Mouse (Mus musculus): ENCODE data around the gene Plac1. TPM values are rescaled to one million over a fixed set of nuclear protein-coding genes. Genes with fewer than 3 reads are reported as not detected.

The Plac1 gene
- polyA plus RNA-seq, 1 experiment from 2014 or later: 1.8 TPM

DNA sequence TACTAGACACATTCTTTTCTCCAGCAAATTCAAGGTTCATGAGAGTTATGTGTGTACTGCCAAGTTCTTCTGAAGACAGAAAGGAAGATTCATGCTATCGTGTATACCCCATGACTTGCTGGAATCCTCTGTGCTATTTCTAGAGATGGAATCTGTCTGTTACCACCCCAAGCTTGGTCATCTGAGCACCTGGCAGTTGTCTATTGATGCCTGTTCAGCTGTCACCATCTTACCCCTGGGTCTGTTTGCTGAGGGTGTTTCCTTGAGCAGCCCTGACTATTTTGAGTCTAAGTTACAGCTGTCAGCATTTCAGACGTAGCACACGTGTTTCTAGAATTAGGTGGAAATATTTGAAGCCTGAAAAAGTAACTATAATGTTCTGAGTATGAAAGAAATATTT, 60.1 kb downstream of the Plac1 start:
- H3K27me3 ChIP-seq (replicated peaks): no peaks in the 10 kb centered on the region
- H3K4me3 ChIP-seq: no peak overlapping the region
- H3K4me1 ChIP-seq: no peaks in the 10 kb centered on the region
- H3K9ac ChIP-seq: no peak overlapping the region
- no peaks in the 10 kb centered on the region for H3K9me3 ChIP-seq
- 91% methylated on average over 3 of the region's 3 CpGs for WGBS
- no peaks in the 10 kb centered on the region for H3K36me3 ChIP-seq
- no peak overlapping the region for H3K4me2 ChIP-seq (replicated peaks)
- no peak for ATAC-seq (ENCODE audit: low FRiP score, low read depth)
- H3K27ac ChIP-seq: no peak overlapping the region

GRCm38 (mm10) chrX:53176296-53176695, 63.6 kb downstream of the Plac1 start:
- 92% methylated on average over 5 of the region's 5 CpGs for WGBS
- Histone ChIP-seq H3K27me3 (replicated peaks) (no peaks in the 10 kb centered on the region), H3K9me3 (no peaks in the 10 kb centered on the region), H3K27ac (no peak overlapping the region), H3K4me2 (replicated peaks) (no peak overlapping the region), H3K36me3 (no peaks in the 10 kb centered on the region), H3K4me1 (no peaks in the 10 kb centered on the region), H3K9ac (no peak overlapping the region), H3K4me3 (no peak overlapping the region)
- no peak for ATAC-seq (ENCODE audit: low FRiP score, low read depth)

DNA sequence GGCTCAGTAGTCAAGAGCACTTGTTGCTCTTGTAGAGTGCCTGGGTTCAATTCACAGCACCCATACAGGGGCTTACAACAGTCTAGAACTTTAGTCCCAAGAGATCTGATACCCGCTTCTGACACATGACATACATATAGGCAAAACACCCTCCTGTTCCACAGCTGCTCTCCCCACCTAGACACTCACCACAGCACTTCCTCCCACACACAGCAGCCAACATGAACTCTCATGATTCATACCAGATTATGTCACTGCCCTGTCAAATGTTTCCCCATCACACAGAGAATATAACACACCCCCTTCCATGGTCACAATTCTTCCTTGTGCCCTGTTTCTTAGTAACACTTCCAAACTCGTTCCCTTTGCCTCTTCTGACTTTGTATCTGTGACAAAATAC, 71.3 kb downstream of the Plac1 start:
- H3K4me1 ChIP-seq: no peaks in the 10 kb centered on the region
- H3K36me3 ChIP-seq: no peaks in the 10 kb centered on the region
- no peaks in the 10 kb centered on the region for H3K27me3 ChIP-seq (replicated peaks)
- WGBS: 59% methylated on average over 2 of the region's 2 CpGs
- no peak for ATAC-seq (ENCODE audit: low FRiP score, low read depth)
- H3K27ac ChIP-seq: no peak overlapping the region
- no peaks in the 10 kb centered on the region for H3K9me3 ChIP-seq
- no peak overlapping the region for H3K4me2 ChIP-seq (replicated peaks)
- no peak overlapping the region for H3K4me3 ChIP-seq
- no peak overlapping the region for H3K9ac ChIP-seq

DNA sequence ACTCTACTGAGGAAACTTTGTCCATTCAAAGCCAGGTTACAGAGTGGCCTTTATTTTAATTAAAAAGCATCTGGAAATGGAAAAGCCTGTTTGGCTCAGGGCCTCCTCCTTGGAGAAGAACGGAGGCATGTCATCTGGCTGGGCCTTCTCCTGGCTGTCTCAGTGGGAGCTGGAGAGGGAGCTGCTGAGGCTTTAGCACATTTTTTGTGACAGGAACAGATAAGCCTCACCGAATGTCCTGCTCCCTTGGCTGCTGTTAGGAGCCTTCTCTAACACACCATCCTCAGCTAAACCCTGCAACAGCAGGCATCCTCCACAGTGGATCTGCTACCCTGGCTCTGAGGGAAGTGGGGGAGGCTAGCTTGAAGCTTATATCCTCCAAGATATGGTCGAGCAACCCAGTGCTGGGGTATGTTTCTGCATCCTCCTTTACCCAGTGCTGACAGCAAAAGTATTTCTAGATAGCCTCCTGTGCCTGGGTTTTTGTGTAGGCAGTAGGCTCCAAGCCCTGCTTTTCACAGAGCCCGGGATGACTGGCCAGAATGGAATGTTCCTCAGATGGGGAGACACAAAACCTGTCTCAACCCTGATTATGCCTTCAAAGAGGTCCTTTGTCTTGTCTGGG, 72.9 kb downstream of the Plac1 start:
- H3K27me3 ChIP-seq (replicated peaks): no peaks in the 10 kb centered on the region
- no peaks in the 10 kb centered on the region for H3K4me1 ChIP-seq
- H3K36me3 ChIP-seq: no peaks in the 10 kb centered on the region
- no peak overlapping the region for H3K4me2 ChIP-seq (replicated peaks)
- no peaks in the 10 kb centered on the region for H3K9me3 ChIP-seq
- no peak overlapping the region for H3K4me3 ChIP-seq
- ATAC-seq (ENCODE audit: low FRiP score, low read depth): no peak
- H3K9ac ChIP-seq: no peak overlapping the region
- no peak overlapping the region for H3K27ac ChIP-seq
- 41% methylated on average over 4 of the region's 4 CpGs for WGBS

DNA sequence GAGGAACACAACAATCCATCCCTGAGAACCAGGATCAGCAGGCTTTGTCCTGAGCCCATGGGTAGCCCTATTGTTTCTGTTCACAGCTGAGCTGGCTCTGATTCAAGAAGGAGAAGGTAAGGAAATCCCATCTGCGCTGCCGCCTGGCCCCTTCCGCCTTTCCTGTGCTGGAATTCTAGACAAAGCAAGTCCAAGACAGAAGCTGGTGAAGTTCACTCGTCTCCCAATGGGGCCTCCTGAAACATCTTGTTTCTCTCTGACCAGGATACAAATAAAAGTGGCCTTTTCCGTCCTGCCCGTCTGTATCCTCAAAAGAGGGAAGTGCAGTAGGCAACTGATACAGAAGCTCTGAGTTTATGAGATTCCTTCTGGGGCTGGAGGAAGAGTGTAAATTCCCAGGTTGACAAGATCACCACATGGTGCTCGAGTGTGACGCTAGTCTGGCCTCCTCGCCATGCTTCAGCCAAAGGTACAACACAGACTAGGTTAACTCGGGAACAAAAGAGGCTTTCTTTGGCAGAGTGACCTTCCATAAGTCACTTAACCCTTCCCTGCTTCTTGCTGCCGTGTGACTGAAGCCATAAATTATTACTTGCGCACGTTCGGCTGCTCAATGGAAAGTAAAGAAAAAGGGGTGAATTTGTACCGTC, 73.5 kb downstream of the Plac1 start:
- no peaks in the 10 kb centered on the region for H3K9me3 ChIP-seq
- WGBS: 31% methylated on average over 15 of the region's 15 CpGs
- no peak for ATAC-seq (ENCODE audit: low FRiP score, low read depth)
- H3K27ac ChIP-seq: no peak overlapping the region
- H3K36me3 ChIP-seq: no peaks in the 10 kb centered on the region
- H3K27me3 ChIP-seq (replicated peaks): no peaks in the 10 kb centered on the region
- no peaks in the 10 kb centered on the region for H3K4me1 ChIP-seq
- H3K9ac ChIP-seq: no peak overlapping the region
- no peak overlapping the region for H3K4me2 ChIP-seq (replicated peaks)
- H3K4me3 ChIP-seq: no peak overlapping the region

DNA sequence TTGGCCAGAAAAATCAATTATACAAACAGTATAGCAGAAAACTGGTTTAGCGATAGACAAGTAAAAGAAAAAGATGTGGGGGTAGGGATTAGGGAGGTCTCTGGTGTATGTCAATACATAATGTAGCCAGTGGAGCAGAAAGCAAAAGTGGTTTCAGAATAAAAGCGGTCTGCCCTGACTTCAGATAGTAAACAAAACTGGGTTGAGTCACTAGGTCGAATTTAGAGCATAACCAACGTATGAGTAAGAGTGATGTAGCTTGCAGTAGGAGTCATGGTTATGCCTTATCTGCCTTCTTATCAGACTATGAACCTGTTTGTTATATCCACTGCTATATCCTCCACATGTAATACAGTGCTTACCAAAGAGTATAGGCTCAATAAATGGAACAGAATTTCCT, 77.3 kb downstream of the Plac1 start:
- no peaks in the 10 kb centered on the region for H3K27me3 ChIP-seq (replicated peaks)
- no peaks in the 10 kb centered on the region for H3K4me1 ChIP-seq
- no peaks in the 10 kb centered on the region for H3K36me3 ChIP-seq
- no peak overlapping the region for H3K4me3 ChIP-seq
- no peak overlapping the region for H3K9ac ChIP-seq
- no peak overlapping the region for H3K27ac ChIP-seq
- 67% methylated on average over 4 of the region's 4 CpGs for WGBS
- ATAC-seq (ENCODE audit: low FRiP score, low read depth): no peak
- H3K4me2 ChIP-seq (replicated peaks): no peak overlapping the region
- H3K9me3 ChIP-seq: no peaks in the 10 kb centered on the region

- WGBS: 65% methylated on average over 4 of the region's 4 CpGs
- Histone ChIP-seq H3K4me3 (no peak overlapping the region), H3K9me3 (no peaks in the 10 kb centered on the region), H3K4me2 (replicated peaks) (no peak overlapping the region), H3K36me3 (no peaks in the 10 kb centered on the region), H3K27ac (no peak overlapping the region), H3K9ac (no peak overlapping the region), H3K27me3 (replicated peaks) (no peaks in the 10 kb centered on the region), H3K4me1 (no peaks in the 10 kb centered on the region)
- no peak for ATAC-seq (ENCODE audit: low FRiP score, low read depth)
These were observed 78.3 kb downstream of the Plac1 start for GRCm38 (mm10) chrX:53161583-53161982.

DNA sequence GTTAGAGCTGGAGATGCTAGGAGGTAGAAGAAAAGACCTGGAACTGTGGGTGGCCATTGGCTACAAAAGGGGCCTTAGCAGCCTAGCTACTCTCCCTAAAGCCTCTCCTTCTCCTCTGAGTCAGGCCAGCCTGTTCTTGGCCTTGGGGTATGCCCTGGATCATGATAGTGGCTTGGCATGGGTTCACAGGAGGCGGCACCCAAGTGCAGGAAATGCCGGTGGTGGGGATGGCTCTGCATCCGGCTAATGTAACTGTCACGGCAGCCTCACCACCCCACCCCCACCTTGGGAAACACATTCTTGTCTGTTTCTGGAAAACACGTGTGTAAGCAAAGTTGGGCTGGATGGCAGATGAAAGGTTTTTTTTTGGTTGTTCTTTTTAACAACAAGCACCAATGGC, 78.8 kb downstream of the Plac1 start:
- ATAC-seq (ENCODE audit: low FRiP score, low read depth): no peak
- no peaks in the 10 kb centered on the region for H3K4me1 ChIP-seq
- no peak overlapping the region for H3K4me3 ChIP-seq
- no peak overlapping the region for H3K27ac ChIP-seq
- WGBS: 75% methylated on average over 5 of the region's 5 CpGs
- H3K27me3 ChIP-seq (replicated peaks): no peaks in the 10 kb centered on the region
- H3K9ac ChIP-seq: no peak overlapping the region
- no peaks in the 10 kb centered on the region for H3K9me3 ChIP-seq
- H3K4me2 ChIP-seq (replicated peaks): no peak overlapping the region
- no peaks in the 10 kb centered on the region for H3K36me3 ChIP-seq

GRCm38 (mm10) chrX:53148039-53148438, 91.9 kb downstream of the Plac1 start:
- H3K27ac ChIP-seq: no peak overlapping the region
- H3K27me3 ChIP-seq (replicated peaks): no peaks in the 10 kb centered on the region
- H3K36me3 ChIP-seq: no peaks in the 10 kb centered on the region
- H3K4me1 ChIP-seq: no peaks in the 10 kb centered on the region
- ATAC-seq (ENCODE audit: low FRiP score, low read depth): no peak
- no peaks in the 10 kb centered on the region for H3K9me3 ChIP-seq
- H3K9ac ChIP-seq: no peak overlapping the region
- H3K4me2 ChIP-seq (replicated peaks): no peak overlapping the region
- WGBS: 69% methylated on average over 2 of the region's 2 CpGs
- no peak overlapping the region for H3K4me3 ChIP-seq

- H3K9ac ChIP-seq: no peak overlapping the region
- WGBS: 80% methylated on average over 5 of the region's 5 CpGs
- no peaks in the 10 kb centered on the region for H3K36me3 ChIP-seq
- H3K27me3 ChIP-seq (replicated peaks): no peaks in the 10 kb centered on the region
- no peak overlapping the region for H3K4me2 ChIP-seq (replicated peaks)
- no peak overlapping the region for H3K27ac ChIP-seq
- ATAC-seq (ENCODE audit: low FRiP score, low read depth): no peak
- H3K4me3 ChIP-seq: no peak overlapping the region
- H3K9me3 ChIP-seq: no peaks in the 10 kb centered on the region
- H3K4me1 ChIP-seq: no peaks in the 10 kb centered on the region
These were observed 93.5 kb downstream of the Plac1 start for GRCm38 (mm10) chrX:53146389-53146917.

DNA sequence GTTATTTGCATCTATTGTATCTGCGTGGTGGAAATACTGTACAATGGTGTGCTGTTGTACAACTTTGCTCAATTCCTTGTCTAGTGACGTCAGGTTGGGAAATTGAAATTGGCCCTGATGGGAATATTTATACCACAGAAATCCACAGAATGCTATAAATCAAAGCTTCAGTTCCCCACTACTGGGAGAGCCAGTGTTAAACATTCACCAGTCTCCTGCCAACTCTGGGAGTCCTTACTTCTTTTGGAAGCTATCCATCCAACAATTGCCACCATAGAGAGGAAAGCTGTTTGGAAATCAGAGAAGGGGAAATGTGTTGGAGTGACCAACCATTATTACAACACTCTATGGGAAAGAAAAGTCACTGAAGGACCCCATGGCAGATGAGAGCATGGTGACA, 100.3 kb downstream of the Plac1 start:
- Histone ChIP-seq H3K27ac (no peak overlapping the region), H3K9ac (no peak overlapping the region), H3K4me1 (no peaks in the 10 kb centered on the region), H3K27me3 (replicated peaks) (no peaks in the 10 kb centered on the region), H3K9me3 (no peaks in the 10 kb centered on the region), H3K4me3 (no peak overlapping the region), H3K4me2 (replicated peaks) (no peak overlapping the region), H3K36me3 (no peaks in the 10 kb centered on the region)
- no peak for ATAC-seq (ENCODE audit: low FRiP score, low read depth)
- WGBS: 79% methylated on average over 2 of the region's 2 CpGs

DNA sequence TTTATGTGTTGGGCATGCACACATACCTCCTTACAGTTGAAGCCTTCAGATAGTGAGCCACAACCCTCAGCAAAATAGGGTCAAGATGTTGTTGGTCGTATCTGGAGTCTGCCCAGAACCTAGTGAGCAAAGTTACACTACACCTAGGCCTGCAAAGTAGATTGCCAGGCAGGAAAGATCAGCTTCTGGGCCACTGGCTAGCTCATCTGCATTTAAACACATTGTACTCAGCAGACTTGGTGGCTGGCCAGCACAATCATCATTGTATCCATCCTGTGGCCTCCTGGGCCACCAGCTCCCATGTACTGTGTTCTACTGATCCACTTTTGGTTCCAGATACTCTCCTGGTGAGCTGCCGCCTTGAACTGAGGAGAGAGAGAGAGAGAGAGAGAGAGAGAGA, 102.8 kb downstream of the Plac1 start:
- Histone ChIP-seq H3K4me1 (no peaks in the 10 kb centered on the region), H3K9me3 (no peaks in the 10 kb centered on the region), H3K36me3 (no peaks in the 10 kb centered on the region), H3K4me3 (no peak overlapping the region), H3K4me2 (replicated peaks) (no peak overlapping the region), H3K27me3 (replicated peaks) (no peaks in the 10 kb centered on the region), H3K27ac (no peak overlapping the region), H3K9ac (no peak overlapping the region)
- ATAC-seq (ENCODE audit: low FRiP score, low read depth): no peak
- 81% methylated on average over 2 of the region's 2 CpGs for WGBS

GRCm38 (mm10) chrX:53129501-53129900, 110.4 kb downstream of the Plac1 start:
- H3K27ac ChIP-seq: no peak overlapping the region
- H3K36me3 ChIP-seq: no peaks in the 10 kb centered on the region
- H3K4me1 ChIP-seq: no peaks in the 10 kb centered on the region
- no peaks in the 10 kb centered on the region for H3K9me3 ChIP-seq
- no peak overlapping the region for H3K4me3 ChIP-seq
- H3K9ac ChIP-seq: no peak overlapping the region
- no peak for ATAC-seq (ENCODE audit: low FRiP score, low read depth)
- no peak overlapping the region for H3K4me2 ChIP-seq (replicated peaks)
- no peaks in the 10 kb centered on the region for H3K27me3 ChIP-seq (replicated peaks)
- 62% methylated on average over 2 of the region's 2 CpGs for WGBS
